ENCODE assay signal across 7 mouse cellular contexts in genomic region chr8:85298600-85299433, GRCm38 (mm10). TPM values are rescaled to one million over a fixed set of nuclear protein-coding genes. Genes with fewer than 3 reads are reported as not detected.
DNase-seq lines count a peak whose midpoint lies in the region; ATAC-seq lines count a peak whose summit lies in the region.

No protein-coding gene starts in this region.

- H3K4me3 ChIP-seq in heart, embryonic 16.5 days (ENCODE audit: low read length), result peak overlapping the region; percentile 91

- H3K4me1 ChIP-seq in heart, embryonic 16.5 days (ENCODE audit: control insufficient read depth, insufficient read depth, low read length), result peaks cover 25% of the 10 kb centered on the region

- H3K36me3 ChIP-seq in heart, embryonic 16.5 days (ENCODE audit: control insufficient read depth, insufficient read depth), result peaks cover 12% of the 10 kb centered on the region

- H3K9me3 ChIP-seq in heart, embryonic 16.5 days (replicated peaks; ENCODE audit: control insufficient read depth, low read length), result no peaks in the 10 kb centered on the region

- ATAC-seq in heart, embryonic 16.5 days (replicated peaks; ENCODE audit: extremely low read depth, insufficient read depth, low FRiP score), result peak; percentile 16

- peak overlapping the region; percentile 66 for H3K4me2 ChIP-seq in heart, embryonic 16.5 days (ENCODE audit: low read depth, low read length)

- peak overlapping the region; percentile 98 for H3K27ac ChIP-seq in heart, embryonic 16.5 days (ENCODE audit: low read length)

- DNase-seq in 3T3-L1 (ENCODE audit: low read depth, low spot score) (peak; percentile 48), 416B (ENCODE audit: low read depth) (peak; percentile 81)
- peak; percentile 46 for DNase-seq in embryo, embryonic 10.5 days (ENCODE audit: low spot score)
- peak; percentile 16 to 30 for DNase-seq in left cerebral cortex, postnatal 14 days (ENCODE audit: low spot score in 2 of 2)
- peak; percentile 12 for DNase-seq in mesoderm, embryonic 11.5 days (ENCODE audit: low read depth, low spot score)
- peak; percentile 19 for DNase-seq in thymus, postnatal 25 days

- intact Hi-C loops in left cerebral cortex, postnatal 14 days (cut with DNase I), result loop anchor here (10.0 kb wide), 1 partner anchor 214 kb away; the partner anchor contains the start of genes Man2b1, Wdr83 and Wdr83os

- no peaks in the 10 kb centered on the region for H3K27me3 ChIP-seq in heart, embryonic 16.5 days (ENCODE audit: control insufficient read depth, insufficient read depth, low read length)

- under 1% methylated on average over 53 of the region's 53 CpGs for WGBS in heart, embryonic 16.5 days

- peak overlapping the region; percentile 98 for H3K9ac ChIP-seq in heart, embryonic 16.5 days (ENCODE audit: low read length)

RNA-seq across cellular contexts. Expression of gene Orc6, which starts 0.6 kb away (rescaled TPM):
- polyA plus RNA-seq in heart, embryonic 16.5 days (2015; fragmentation: Nextera tagmentation; extraction: Ambion mirVana), result 50.6 and 53.5 TPM in 2 replicates
- total RNA-seq in left cerebral cortex, postnatal 14 days (2021), result 10 to 100 TPM; 33.2 TPM

RNA-seq across cellular contexts. Expression of gene Vps35, which starts 0.8 kb away (rescaled TPM):
- 114 and 119 TPM in 2 replicates for polyA plus RNA-seq in heart, embryonic 16.5 days (2015; fragmentation: Nextera tagmentation; extraction: Ambion mirVana)
- total RNA-seq in left cerebral cortex, postnatal 14 days (2021), result 100 to 1,000 TPM; 142 to 149 TPM

Comparison
In these comparisons a context has a peak if more than half of its experiments do, and no peak if none do; other contexts are left out.
1. Peak in every context shown above with its lines: DNase-seq, ATAC-seq, H3K4me3 ChIP-seq and H3K27ac ChIP-seq.
2. DNase-seq: peak in every context shown above with its lines; median percentile 81 in 416B; 48 in 3T3-L1; 46 in embryo, embryonic 10.5 days; 23 in left cerebral cortex, postnatal 14 days; 19 in thymus, postnatal 25 days; 12 in mesoderm, embryonic 11.5 days.